Mouse (Mus musculus) megakaryocyte, embryonic 14.5 days (primary cell): ENCODE data around the gene Rab2b.

Experiments used
- FLI1 ChIP-seq: IDR thresholded peaks from 2 replicates; pipeline ENCODE4 v1.6.1; 2012; ENCODE audit warnings: low read length, inconsistent platforms, mixed read lengths
- GATA1 ChIP-seq: IDR thresholded peaks from 3 replicates; pipeline ENCODE4 v1.6.1; 2012; ENCODE audit warnings: mixed read lengths, low read length, inconsistent platforms, borderline replicate concordance

DNA sequence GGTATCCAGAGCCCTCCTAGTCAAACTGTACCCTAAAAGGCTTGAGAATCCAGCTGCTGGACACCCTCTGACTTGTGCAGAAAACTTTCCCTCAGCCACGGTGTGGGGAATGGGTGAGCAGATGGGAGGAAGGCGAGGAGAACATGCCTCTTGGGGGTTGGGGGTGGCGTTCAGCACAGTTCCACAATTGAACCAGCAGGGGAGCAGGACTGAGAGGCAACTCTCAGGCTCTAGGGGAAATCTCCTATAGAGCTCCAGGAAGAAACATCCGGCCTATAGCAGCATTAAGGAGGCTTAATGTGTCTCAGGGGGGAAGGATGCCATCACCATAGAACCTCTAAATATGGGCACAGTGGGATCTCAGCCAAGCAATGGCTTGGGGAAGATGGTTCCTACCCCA is 46.5 kb upstream of the Rab2b start:
- TF ChIP-seq GATA1, result no peak
- no peak for TF ChIP-seq FLI1
